Mouse (Mus musculus): ENCODE results near the gene Cd24a. TPM values are rescaled to one million over a fixed set of nuclear protein-coding genes. Genes with fewer than 3 reads are reported as not detected.
A peak's percentile ranks its signal among the peaks of the same experiment; 100 is the strongest.

Cd24a gene
- polyA plus RNA-seq, 1 experiment from 2014 or later = 260 TPM

DNA sequence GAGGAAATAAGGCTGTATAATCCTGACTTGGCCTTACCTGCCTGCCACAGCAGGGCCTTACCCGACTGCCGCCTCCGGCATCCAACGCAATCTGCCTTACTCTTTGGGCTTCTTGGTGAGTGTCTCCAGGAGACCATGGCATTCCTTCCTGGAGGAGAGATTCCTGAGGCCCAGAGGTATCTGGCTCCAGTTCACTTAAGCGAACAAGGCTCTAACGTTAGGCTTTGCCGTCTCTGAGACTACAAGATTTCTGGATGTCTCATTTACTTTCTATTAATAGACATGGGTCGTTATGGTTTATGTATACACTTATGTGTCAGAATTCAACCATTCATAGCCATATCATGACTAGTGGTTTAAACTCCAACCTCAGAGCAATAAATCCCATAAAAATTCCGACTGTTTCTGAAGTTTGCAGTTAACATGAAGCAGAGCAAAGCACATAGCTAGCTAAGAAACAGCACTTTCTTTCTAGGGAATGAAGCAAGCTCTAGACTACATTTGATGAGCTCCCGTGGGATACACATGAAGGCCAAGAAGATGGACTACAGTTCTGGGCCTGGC, 26.7 kb downstream of the Cd24a start:
- H3K27ac ChIP-seq = no peak overlapping the region
- no peak overlapping the region; the same call in 1 of the 2 replicates for H3K9ac ChIP-seq
- H3K4me2 ChIP-seq = no peak overlapping the region
- H3K36me3 ChIP-seq = no peaks in the 10 kb centered on the region
- WGBS = 76% methylated on average over 10 of the region's 10 CpGs
- no peaks in the 10 kb centered on the region for H3K9me3 ChIP-seq
- no peaks in the 10 kb centered on the region for H3K27me3 ChIP-seq
- H3K4me1 ChIP-seq = peaks cover 18% of the 10 kb centered on the region
- no peak for ATAC-seq (ENCODE audit: insufficient number of reproducible peaks, insufficient read depth, low FRiP score, low TSS enrichment, low read depth)
- no peak overlapping the region for H3K4me3 ChIP-seq

DNA sequence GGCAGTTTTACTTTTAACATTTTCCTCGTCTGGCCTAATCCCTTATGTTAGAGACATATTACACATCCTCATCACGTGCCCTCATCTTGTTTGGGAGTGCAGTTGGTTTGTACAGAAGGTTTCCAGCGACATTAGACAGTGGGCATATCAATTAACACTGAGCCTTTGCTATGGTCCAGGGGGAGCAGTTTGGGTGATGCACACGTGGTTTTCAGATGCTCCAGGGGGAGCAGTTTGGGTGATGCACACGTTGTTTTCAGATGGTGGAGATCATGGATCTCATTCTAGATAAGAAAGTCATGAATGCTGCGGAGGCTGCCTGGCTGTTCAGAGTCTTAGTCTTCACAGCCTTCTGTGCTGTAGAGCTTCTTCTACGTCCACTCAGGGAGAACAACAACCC, 27.8 kb downstream of the Cd24a start:
- H3K4me3 ChIP-seq = no peak overlapping the region
- no peaks in the 10 kb centered on the region for H3K27me3 ChIP-seq
- no peak overlapping the region for H3K4me2 ChIP-seq
- 68% methylated on average over 7 of the region's 7 CpGs for WGBS
- H3K36me3 ChIP-seq = no peaks in the 10 kb centered on the region
- H3K9ac ChIP-seq = no peak overlapping the region
- no peaks in the 10 kb centered on the region for H3K9me3 ChIP-seq
- no peak for ATAC-seq (ENCODE audit: insufficient number of reproducible peaks, insufficient read depth, low FRiP score, low TSS enrichment, low read depth)
- H3K4me1 ChIP-seq = peaks cover 18% of the 10 kb centered on the region
- no peak overlapping the region for H3K27ac ChIP-seq

DNA sequence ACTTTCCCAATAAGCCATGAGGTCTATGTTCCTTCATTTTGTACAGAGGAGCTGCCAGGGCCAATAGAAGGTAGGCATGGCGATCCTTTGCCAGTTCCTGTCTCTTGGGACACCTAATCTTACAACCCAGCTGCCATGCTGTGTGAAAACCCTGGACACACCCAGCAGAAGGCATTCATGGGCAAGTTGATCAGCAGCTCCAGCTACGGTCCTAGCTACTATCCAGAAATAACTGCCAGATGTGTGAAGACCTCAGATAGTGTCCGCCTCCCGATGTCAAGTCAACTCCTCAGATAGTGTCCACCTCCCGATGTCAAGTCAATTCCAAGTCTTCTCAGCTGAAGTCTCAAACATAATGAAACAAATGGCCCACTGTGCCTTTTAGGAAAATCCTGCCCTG, 31.4 kb downstream of the Cd24a start:
- no peaks in the 10 kb centered on the region for H3K36me3 ChIP-seq
- H3K27ac ChIP-seq = no peak overlapping the region
- no peak overlapping the region for H3K9ac ChIP-seq
- H3K27me3 ChIP-seq = no peaks in the 10 kb centered on the region
- no peaks in the 10 kb centered on the region for H3K9me3 ChIP-seq
- ATAC-seq (ENCODE audit: insufficient number of reproducible peaks, insufficient read depth, low FRiP score, low TSS enrichment, low read depth) = no peak
- WGBS = 78% methylated on average over 5 of the region's 5 CpGs
- H3K4me2 ChIP-seq = no peak overlapping the region
- no peak overlapping the region for H3K4me3 ChIP-seq
- 0 out of 2 replicates have a peak, but pooled peaks cover under 1% of the 10 kb centered on the region for H3K4me1 ChIP-seq

DNA sequence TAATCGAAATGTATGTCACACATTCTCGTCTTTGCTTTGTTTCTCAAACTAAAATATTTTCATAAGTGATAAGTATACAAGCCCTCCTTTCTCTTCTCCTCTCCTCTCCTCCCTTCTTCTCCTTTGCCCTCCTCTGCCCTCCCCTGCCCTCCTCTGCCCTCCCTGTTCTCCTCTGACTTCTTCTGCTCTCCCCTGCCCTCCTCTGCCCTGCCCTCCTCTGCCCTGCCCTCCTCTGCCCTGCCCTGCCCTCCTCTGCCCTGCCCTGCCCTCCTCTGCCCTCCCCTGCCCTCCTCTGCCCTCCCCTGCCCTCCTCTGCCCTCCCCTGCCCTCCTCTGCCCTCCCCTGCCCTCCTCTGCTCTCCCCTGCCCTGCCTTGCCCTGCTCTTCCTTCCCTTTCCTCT, 31.9 kb downstream of the Cd24a start:
- ATAC-seq (ENCODE audit: insufficient number of reproducible peaks, insufficient read depth, low FRiP score, low TSS enrichment, low read depth) = no peak
- Histone ChIP-seq H3K27me3 (no peaks in the 10 kb centered on the region), H3K4me3 (no peak overlapping the region), H3K9ac (no peak overlapping the region), H3K4me1 (0 out of 2 replicates have a peak, but pooled peaks cover 2% of the 10 kb centered on the region), H3K27ac (no peak overlapping the region), H3K9me3 (no peaks in the 10 kb centered on the region), H3K36me3 (no peaks in the 10 kb centered on the region), H3K4me2 (no peak overlapping the region)
- 79% methylated on average over 2 of the region's 2 CpGs for WGBS

DNA sequence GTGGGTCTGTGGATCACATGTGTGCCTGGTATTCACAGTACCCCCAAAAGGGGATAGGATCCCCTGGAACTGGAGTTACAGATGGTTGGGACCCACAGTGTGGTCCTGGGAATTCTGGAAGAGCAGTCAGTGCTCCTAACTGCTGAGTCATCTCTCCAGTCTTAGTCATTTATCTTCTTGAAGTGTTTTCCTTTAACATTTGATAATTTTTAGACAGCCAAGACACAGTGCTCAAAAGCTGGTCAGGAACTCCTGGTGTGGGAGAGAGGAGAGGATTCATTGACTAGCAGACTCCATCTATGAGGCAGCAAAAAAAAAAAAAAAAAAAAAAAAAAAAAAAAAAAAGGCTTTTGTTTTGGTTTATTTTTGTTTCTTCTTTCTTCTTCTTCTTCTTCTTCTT, 33.0 kb downstream of the Cd24a start:
- H3K27me3 ChIP-seq = no peaks in the 10 kb centered on the region
- H3K9ac ChIP-seq = no peak overlapping the region
- 0 out of 2 replicates have a peak, but pooled peaks cover 2% of the 10 kb centered on the region for H3K4me1 ChIP-seq
- no peaks in the 10 kb centered on the region for H3K9me3 ChIP-seq
- H3K4me3 ChIP-seq = no peak overlapping the region
- H3K4me2 ChIP-seq = no peak overlapping the region
- ATAC-seq (ENCODE audit: insufficient number of reproducible peaks, insufficient read depth, low FRiP score, low TSS enrichment, low read depth) = no peak
- no peaks in the 10 kb centered on the region for H3K36me3 ChIP-seq
- H3K27ac ChIP-seq = no peak overlapping the region

DNA sequence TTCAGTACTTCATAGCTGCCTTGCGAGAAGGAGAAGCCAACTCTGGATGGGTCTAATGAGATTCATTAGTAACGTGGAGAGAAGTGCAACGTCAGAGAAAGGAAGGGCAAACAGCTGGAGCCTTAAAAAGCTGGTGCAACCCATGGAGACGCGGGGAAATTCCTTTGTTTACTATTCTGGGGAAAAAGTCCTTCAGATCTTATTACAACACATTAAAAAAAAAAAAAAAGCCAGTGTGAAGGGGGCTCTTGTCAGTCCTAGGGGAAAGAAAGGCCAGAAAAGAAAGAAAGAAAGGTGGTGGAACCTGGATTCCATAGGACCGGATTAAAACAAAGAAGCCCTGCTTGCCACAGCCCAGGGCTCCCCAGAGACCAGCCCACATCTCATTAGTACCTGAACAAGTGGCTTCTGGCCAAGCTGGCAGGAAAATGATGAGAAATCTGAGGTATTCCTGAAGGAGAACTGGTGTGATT, 41.0 kb downstream of the Cd24a start:
- no peak overlapping the region for H3K9ac ChIP-seq
- peak overlapping the region; percentile 28; the same call in 1 of the 2 replicates for H3K27ac ChIP-seq
- H3K4me3 ChIP-seq = no peak overlapping the region
- H3K9me3 ChIP-seq = no peaks in the 10 kb centered on the region
- H3K4me2 ChIP-seq = peak overlapping the region; percentile 43
- 7% methylated on average over 6 of the region's 6 CpGs for WGBS
- no peak for ATAC-seq (ENCODE audit: insufficient number of reproducible peaks, insufficient read depth, low FRiP score, low TSS enrichment, low read depth)
- no peaks in the 10 kb centered on the region for H3K36me3 ChIP-seq
- H3K27me3 ChIP-seq = no peaks in the 10 kb centered on the region
- peaks cover 18% of the 10 kb centered on the region for H3K4me1 ChIP-seq

DNA sequence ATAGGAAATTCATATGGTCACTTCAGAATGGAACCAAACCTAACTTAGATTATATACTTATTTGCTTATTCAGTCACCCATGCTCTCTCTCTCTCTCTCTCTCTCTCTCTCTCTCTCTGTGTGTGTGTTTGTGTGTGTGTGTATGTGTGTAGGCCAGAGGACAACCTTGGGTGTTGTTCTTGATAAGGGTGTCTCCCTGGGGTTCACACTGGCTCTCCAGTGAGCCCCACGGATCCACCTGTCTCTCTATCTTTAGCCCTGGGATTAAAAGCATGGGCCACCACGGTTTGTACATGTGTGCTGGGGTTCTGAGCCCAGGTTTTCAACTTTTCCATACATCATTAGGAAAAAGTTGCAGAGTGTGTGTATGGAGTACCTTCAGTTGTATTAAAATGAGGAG, 41.9 kb downstream of the Cd24a start:
- no peak for ATAC-seq (ENCODE audit: insufficient number of reproducible peaks, insufficient read depth, low FRiP score, low TSS enrichment, low read depth)
- H3K4me2 ChIP-seq = no peak overlapping the region
- no peak overlapping the region for H3K4me3 ChIP-seq
- H3K27ac ChIP-seq = no peak overlapping the region
- H3K27me3 ChIP-seq = no peaks in the 10 kb centered on the region
- peaks cover 19% of the 10 kb centered on the region for H3K4me1 ChIP-seq
- H3K9me3 ChIP-seq = no peaks in the 10 kb centered on the region
- no peak overlapping the region for H3K9ac ChIP-seq
- H3K36me3 ChIP-seq = no peaks in the 10 kb centered on the region
- 75% methylated on average over 2 of the region's 2 CpGs for WGBS

DNA sequence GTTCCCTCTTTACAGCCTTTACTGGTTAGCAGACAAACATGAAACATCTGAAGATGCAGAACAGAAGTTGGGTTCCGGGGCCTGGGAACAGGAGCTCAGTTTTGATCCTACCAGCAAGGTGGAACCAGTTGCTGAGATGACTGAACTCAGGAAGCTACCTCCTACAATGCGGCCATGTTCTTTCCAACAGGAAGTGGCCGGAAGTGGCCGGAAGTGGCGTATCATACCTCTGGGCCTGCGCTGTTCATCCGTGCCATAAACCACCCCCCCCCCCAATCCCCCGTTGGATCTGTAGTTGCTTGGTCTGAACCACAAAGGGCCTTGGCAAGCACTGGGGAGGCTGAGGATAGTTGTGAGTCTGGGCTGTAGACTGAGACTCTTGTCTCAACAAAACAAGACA, 45.4 kb downstream of the Cd24a start:
- Histone ChIP-seq H3K36me3 (no peaks in the 10 kb centered on the region), H3K4me2 (no peak overlapping the region), H3K27me3 (no peaks in the 10 kb centered on the region), H3K9me3 (no peaks in the 10 kb centered on the region), H3K4me3 (no peak overlapping the region), H3K9ac (no peak overlapping the region), H3K27ac (no peak overlapping the region), H3K4me1 (peaks cover 21% of the 10 kb centered on the region)
- ATAC-seq (ENCODE audit: insufficient number of reproducible peaks, insufficient read depth, low FRiP score, low TSS enrichment, low read depth) = no peak
- WGBS = 94% methylated on average over 8 of the region's 8 CpGs

DNA sequence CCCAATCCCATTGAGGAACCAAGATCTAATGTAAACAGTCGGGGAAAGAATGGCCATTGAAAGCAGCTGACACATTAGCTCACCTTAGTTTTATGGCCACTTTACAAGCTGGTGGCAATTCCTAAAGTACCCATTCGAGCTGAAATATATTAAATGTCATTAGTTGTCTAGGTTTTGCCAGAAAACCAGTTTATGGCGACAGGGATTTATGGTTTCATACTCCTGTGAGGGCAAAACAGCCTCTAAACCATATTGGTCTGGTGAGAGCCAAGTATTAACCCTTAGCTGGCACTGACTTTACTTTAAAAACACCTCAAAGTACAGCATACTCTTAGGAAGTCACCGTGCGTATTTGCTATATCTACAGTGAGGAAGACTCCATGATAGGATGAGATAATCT, 46.3 kb downstream of the Cd24a start:
- Histone ChIP-seq H3K4me2 (no peak overlapping the region), H3K36me3 (no peaks in the 10 kb centered on the region), H3K4me3 (no peak overlapping the region), H3K9me3 (no peaks in the 10 kb centered on the region), H3K27me3 (no peaks in the 10 kb centered on the region), H3K9ac (no peak overlapping the region), H3K27ac (no peak overlapping the region), H3K4me1 (peaks cover 12% of the 10 kb centered on the region)
- 74% methylated on average over 5 of the region's 5 CpGs for WGBS
- no peak for ATAC-seq (ENCODE audit: insufficient number of reproducible peaks, insufficient read depth, low FRiP score, low TSS enrichment, low read depth)

DNA sequence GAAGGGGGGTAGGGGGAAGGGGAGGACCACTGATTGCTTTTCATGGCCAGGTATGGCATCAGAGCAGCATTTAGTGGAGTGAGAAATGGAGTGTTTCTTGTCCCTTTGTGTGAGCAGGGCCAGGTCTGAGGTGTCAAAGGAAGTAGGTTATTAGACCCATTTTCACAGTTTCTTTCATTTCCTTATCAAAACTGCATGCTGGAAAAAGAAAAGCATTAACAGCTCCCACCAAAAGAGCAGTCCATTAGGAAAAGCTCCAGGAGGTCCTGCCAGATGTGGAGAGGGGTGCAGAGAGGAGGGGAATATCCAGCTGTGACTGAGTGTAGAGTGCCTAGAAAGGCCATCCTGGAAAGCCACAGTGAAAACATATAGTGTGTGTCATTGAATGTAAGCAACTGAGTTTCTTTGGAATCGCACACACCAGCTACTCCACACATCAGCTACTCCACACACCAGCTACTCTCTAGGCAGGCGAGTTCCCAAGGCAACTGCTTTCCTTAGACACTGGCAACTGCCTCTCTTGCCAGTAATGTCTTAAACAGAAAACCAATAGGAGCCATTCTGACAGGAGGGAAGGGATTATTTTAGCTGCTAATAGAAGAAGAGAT, 46.8 kb downstream of the Cd24a start:
- WGBS = 71% methylated on average over 2 of the region's 2 CpGs
- Histone ChIP-seq H3K4me3 (no peak overlapping the region), H3K4me1 (peaks cover 7% of the 10 kb centered on the region; the same call in 1 of the 2 replicates), H3K27me3 (no peaks in the 10 kb centered on the region), H3K9me3 (no peaks in the 10 kb centered on the region), H3K4me2 (no peak overlapping the region), H3K27ac (no peak overlapping the region), H3K9ac (no peak overlapping the region), H3K36me3 (no peaks in the 10 kb centered on the region)
- no peak for ATAC-seq (ENCODE audit: insufficient number of reproducible peaks, insufficient read depth, low FRiP score, low TSS enrichment, low read depth)

DNA sequence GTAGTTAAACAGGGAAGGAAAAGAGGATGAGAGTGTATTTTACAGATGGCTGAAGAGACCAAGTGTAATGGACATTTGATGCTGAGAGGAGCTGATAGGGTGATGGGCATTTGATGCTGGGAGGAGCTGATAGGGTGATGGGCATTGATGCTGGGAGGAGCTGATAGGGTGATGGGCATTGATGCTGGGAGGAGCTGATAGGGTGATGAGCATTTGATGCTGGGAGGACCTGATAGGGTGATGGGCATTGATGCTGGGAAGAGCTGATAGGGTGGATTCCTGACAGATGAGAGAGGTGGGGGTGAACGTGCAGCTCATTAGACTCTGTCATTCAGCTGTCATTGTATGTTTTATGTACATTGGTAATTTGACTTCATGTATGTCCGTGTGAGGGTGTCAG, 47.5 kb downstream of the Cd24a start:
- Histone ChIP-seq H3K4me3 (no peak overlapping the region), H3K4me1 (0 out of 2 replicates have a peak, but pooled peaks cover 5% of the 10 kb centered on the region), H3K9me3 (no peaks in the 10 kb centered on the region), H3K36me3 (no peaks in the 10 kb centered on the region), H3K27me3 (no peaks in the 10 kb centered on the region), H3K9ac (no peak overlapping the region), H3K27ac (no peak overlapping the region), H3K4me2 (no peak overlapping the region)
- WGBS = 82% methylated on average over 2 of the region's 2 CpGs
- ATAC-seq (ENCODE audit: insufficient number of reproducible peaks, insufficient read depth, low FRiP score, low TSS enrichment, low read depth) = no peak

DNA sequence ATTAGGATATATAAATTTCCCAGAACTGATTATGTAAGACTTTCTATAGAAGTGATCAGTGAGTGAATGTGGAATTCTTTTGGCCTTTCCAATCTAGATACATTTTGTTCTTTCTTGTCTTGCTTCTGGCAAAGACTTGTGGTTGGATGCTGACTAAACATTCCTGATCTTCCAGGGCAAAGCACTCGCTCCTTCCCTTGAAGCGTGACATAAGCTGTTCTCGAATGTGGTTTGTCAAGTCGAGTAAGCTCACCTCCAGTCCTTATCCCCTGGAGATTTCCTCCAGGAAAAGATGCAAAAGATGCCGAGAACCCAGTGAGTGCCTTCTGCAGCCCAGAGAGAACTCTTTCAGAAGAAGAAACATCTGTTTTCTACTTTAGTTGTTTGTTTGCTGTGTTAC, 51.1 kb downstream of the Cd24a start:
- H3K27me3 ChIP-seq = no peaks in the 10 kb centered on the region
- no peaks in the 10 kb centered on the region for H3K36me3 ChIP-seq
- WGBS = 42% methylated on average over 5 of the region's 5 CpGs
- no peak overlapping the region for H3K27ac ChIP-seq
- no peaks in the 10 kb centered on the region for H3K9me3 ChIP-seq
- peaks cover 12% of the 10 kb centered on the region for H3K4me1 ChIP-seq
- no peak for ATAC-seq (ENCODE audit: insufficient number of reproducible peaks, insufficient read depth, low FRiP score, low TSS enrichment, low read depth)
- no peak overlapping the region for H3K4me3 ChIP-seq
- no peak overlapping the region for H3K4me2 ChIP-seq
- no peak overlapping the region for H3K9ac ChIP-seq
